Mouse (Mus musculus) T-helper 2 cell (primary cell): ENCODE measurements at regions not wholly inside any gene's neighbourhood (a gene's known extent, or its start where the extent isn't known, plus 50 kb on each side); places are given as distances from the start of the nearest gene placed in this dataset.

ENCODE experiments used
- in situ Hi-C: fragments of 300-600 bp; cut with MboI, MseI; formaldehyde crosslinking; loops from one replicate; pipeline ENCODE4 v1.15.1; 2025; ENCODE audit warnings: high pct_unique_total_duplicates

- in situ Hi-C loops: loop anchor here (5.0 kb wide), 1 partner anchor 85 kb away; no protein-coding TSS in a partner anchor
Observed at GRCm38 (mm10) chr15:11712481-11713274, 194.4 kb downstream of the Npr3 start.

GRCm38 (mm10) chr15:11701246-11701645, 205.8 kb downstream of the Npr3 start:
- in situ Hi-C loops: no loop called here

DNA sequence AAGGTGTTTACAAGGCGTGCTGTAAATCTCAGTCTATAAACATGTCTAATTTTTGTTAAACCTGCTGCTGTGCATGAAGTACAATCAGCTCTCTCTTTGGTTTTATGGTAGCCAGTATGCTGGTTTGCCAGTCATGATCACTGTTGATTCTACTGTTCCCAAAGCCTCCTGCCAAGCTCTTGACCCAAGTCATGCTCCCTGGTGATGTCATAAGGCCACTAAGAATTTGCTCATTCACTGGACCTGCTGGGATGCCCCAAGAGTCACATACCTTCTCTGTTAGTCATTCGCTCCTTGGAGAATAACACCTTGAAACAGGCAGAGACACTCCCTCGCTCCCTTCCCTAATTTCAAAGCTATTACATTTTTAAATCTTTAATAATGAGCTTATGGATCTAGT, 207.2 kb downstream of the Npr3 start:
- in situ Hi-C loops: no loop called here

GRCm38 (mm10) chr15:11697060-11697459, 210.0 kb downstream of the Npr3 start:
- in situ Hi-C loops: no loop called here

- in situ Hi-C loops: no loop called here
Observed at GRCm38 (mm10) chr15:11693772-11694270, 213.3 kb downstream of the Npr3 start.

DNA sequence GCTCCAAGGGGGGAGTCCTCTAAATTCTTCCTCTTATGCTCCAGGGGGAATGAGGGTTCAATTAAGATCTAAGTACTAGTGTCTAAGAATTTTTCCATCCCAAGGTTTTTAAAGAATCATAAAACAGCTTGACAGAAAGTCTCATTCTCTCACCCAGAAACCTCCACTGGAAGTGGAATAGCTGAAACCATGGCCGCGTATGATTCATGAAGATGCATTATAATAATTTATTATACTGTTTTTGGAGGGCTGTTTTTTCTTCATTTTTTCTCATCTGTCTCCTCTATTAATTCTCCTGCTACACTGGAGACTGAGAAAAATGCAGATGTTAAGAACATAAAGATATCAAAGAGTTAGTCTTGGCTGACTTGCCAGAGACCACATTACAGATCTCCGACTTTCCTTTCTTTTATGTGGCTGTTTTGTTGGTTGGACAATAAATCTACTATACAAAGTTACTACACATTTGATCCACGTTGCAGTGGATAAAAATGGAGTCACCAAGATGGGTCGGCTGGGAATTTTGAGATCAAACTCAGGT, 242.2 kb downstream of the Npr3 start:
- in situ Hi-C loops: no loop called here

- in situ Hi-C loops: no loop called here
Observed at GRCm38 (mm10) chr15:11655168-11655567, 251.9 kb downstream of the Npr3 start.

GRCm38 (mm10) chr15:11646241-11646640, 246.8 kb upstream of the Tars start:
- in situ Hi-C loops: no loop called here

- in situ Hi-C loops: no loop called here
Observed at GRCm38 (mm10) chr15:11644779-11645178, 245.3 kb upstream of the Tars start.

DNA sequence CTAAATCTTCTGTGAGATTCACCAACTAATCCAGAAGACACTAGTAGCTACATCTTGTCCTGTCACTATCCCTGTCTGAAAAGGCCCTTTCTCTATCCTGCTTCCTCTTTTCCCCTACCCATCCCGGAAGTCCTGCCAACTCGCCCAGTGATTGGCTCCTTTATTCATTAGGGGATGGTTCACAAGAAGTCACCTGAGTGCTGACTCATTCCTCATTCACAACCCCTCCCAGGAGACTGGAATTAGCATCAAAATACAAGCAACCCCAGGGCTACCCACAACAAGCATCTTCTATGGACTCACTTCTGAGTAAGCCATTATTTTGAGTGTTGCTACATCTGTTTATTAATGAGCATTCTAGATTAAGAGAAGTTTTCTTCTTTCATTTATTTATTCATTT, 231.2 kb upstream of the Tars start:
- in situ Hi-C loops: no loop called here

DNA sequence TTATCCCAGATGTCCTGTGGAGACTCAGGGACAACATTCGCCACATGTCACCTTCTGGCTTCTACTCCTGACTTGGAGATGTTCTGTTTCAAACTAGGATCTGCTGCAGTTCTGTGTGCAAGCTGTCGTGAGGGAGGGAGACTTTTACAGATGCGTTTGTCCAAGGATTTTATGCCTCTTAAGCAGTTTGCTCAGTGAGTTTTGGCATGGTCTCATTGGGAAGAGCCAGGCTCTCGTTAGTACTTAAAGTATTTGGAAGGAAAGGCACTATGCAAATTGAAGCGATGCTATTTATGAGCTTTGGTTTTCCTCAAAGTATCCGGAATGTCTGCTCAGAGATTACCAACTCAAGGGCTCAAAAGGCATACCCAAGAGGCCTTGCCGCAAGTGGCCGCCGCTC, 227.0 kb upstream of the Tars start:
- in situ Hi-C loops: no loop called here

DNA sequence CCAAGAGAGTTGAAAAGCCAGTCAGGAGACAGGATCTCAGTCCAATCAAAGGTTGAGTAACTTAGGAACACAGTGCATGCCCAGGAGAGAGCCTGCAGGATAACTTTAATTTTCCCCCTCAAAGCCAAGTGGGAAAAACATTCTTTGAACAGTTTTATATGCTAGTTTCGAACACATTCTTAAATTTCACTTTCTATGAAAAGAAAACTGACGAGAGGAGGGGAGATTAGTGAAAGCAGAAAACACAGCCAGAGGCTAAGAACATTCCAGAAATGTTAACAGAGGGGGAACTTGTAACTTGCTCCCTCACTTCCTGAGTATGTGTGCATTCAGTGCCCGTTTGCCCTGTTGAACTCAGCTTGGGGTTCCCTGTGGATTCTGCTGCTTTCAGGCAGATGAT, 213.0 kb upstream of the Tars start:
- in situ Hi-C loops: no loop called here

DNA sequence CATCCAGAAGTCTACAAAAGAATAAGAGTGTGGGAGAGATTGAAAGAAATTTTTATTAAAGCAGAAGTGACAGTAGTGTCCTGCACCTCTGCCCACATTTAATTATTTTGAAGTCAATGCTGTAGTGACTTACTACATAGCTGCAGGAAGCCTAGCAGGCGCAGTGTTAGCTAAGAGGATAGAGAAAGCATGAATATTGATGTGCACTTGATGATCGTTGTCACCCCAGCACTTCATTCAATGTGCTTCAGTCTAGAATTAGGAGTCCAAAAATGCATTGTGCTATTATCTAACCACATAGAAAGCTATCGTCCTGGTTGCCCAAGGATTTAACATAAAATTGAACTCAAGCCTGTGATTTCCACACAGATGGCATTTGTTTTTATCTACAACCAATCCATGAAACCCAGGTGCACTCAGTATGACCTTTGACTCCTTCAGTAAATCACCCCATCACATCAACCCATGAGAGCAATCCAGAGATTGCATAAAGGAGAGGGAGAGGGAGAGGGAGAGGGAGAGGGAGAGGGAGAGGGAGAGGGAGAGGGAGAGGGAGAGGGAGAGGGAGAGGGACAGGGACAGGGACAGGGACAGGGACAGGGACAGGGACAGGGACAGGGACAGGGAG, 210.7 kb upstream of the Tars start:
- in situ Hi-C loops: no loop called here

GRCm38 (mm10) chr15:11607489-11607888, 208.0 kb upstream of the Tars start:
- in situ Hi-C loops: no loop called here

GRCm38 (mm10) chr15:11605677-11606076, 206.2 kb upstream of the Tars start:
- in situ Hi-C loops: no loop called here

DNA sequence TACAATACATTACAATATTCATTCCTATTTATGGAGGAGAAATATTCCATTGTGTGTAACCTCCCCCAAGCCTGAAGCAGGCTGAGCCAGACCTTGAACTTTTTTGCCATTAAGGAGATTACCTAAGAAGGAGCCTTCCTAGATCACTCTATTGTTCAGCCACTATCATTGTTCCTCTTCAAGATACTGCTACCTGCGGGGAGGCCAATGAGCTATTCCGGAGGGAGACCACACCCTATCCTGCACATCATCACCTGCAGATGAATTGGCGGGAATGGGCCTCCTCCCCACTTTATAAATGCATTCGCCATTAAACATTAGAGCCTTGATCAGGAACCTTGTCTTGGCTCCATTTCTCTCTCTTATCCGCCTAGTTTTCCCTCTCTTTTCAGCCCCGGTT, 197.6 kb upstream of the Tars start:
- in situ Hi-C loops: loop anchor here (10.0 kb wide), 1 partner anchor 538 kb away; no protein-coding TSS in a partner anchor

- in situ Hi-C loops: loop anchor here (5.0 to 10.0 kb wide), 2 partner anchors 372 to 544 kb away; no protein-coding TSS in a partner anchor
Observed at GRCm38 (mm10) chr15:11590542-11591116, 191.2 kb upstream of the Tars start.

- in situ Hi-C loops: loop anchor here (5.0 to 10.0 kb wide), 2 partner anchors 373 to 545 kb away; no protein-coding TSS in a partner anchor
Observed at GRCm38 (mm10) chr15:11589795-11590194, 190.3 kb upstream of the Tars start.

DNA sequence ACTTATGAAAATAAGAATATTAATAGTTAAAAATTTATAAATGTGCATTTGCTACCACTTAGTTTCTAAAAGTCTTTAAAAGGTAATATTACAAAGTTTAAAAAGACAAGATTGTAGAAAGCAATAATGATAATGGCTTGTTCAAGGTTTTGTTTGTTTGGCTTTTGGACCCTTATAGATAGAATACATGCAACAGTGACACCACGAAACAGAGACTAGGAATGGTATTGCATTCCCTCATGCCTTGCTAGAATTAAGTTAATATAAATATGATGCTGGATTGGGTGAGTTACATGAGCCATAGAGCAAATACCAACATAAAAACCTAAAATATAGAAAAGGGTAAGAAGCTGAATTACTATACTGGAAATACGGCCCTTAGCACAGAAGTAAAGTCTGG, 186.9 kb upstream of the Tars start:
- in situ Hi-C loops: no loop called here

DNA sequence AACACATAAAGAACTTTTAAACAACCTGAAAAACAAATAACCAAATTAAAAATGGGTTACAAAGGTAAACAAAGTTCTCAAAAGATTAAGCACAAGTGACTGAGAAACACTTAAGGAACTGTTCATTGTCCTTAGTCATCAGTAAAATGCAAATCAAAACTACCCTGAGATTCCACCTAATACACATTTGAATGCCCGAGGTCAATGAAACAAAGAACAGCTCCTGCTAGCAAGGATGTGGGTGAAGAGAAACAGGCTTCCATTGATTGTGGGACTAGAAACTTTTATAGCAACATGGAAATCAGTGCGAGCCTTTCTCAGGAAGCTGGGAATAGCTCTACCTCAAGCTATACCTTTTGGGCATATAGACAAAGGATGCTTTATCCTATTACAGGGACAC, 184.7 kb upstream of the Tars start:
- in situ Hi-C loops: no loop called here

- in situ Hi-C loops: no loop called here
Observed at GRCm38 (mm10) chr15:11578331-11578730, 178.9 kb upstream of the Tars start.

DNA sequence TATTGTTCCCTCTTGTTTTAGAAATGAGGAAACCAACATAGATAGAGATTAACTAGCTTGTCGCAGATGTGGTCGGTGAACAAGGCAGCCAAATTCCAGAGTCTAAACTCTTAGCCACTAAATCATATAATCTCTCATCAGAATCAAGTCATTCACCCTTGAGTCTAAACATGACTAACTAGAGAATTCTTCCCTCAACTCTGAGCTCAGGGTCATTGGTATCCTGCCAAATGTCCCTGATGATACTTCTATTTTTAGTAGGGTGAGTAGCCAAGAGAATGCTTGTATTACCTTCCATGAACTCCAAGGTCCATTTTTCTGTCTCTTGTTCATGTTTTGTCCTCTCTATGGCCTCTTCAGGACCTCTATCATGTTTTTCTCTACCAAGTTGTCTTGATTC, 174.9 kb upstream of the Tars start:
- in situ Hi-C loops: loop anchor here (25.0 kb wide), 1 partner anchor 513 kb away; no protein-coding TSS in a partner anchor
